Mouse (Mus musculus): Measurements from ENCODE around the gene Sh3glb1.

GRCm38 (mm10) chr3:144681542-144681941, 38.6 kb downstream of the Sh3glb1 start:
- TF ChIP-seq CEBPB (IDR thresholded peaks at IDR 0.05; ENCODE audit: low read depth): no peak
- TF ChIP-seq USF1 (IDR thresholded peaks at IDR 0.05; ENCODE audit: low read depth): no peak
- TF ChIP-seq CTCF (IDR thresholded peaks at IDR 0.05; ENCODE audit: control insufficient read depth, insufficient read depth, insufficient read length): no peak
- no peak for TF ChIP-seq MYOG (IDR thresholded peaks at IDR 0.05; ENCODE audit: control insufficient read depth, extremely low read depth, insufficient read length)
